Mouse (Mus musculus): Measurements from ENCODE around the gene Rasgef1c.

Gene Rasgef1c

DNA sequence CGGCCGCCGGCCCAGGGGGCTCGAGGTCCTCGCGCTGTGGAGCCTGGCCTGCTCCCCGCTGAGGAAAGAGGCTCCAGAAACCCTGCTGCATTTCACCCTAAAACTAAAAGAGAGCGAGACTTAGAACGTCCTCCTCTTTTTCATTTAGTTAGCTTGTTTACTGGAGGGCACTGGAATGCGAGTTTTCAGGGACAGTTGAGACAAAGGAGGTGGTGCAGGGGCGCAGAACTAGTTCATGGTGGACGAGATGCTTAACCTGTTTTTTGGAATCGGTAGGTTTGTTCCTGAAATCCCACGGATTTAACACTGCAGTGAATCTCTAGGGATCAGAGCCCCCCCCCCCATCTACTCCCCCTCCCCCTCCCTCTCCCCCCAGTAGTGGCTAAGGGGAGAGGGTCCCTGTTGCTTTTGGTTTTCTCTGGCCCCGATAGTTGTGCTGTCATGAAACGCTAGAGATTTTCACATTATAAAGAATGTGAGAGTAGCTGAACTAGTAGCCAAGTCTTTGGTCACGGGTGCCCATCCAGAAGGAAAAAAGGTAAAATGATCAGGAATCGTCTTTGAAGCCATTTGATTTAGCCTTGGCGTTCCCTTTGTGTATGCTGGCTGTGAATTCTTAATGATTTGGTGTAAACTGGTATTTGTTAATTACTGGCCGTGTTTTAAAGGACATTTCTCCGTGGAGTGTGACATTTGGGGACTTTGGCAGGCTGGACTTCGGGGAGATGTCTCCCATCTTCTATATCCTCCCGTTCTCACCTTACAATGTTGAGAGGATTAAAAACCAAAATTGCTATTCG is 124.3 kb downstream of the Rasgef1c start:
- DNase-seq (ENCODE audit: low spot score), result no peak

DNA sequence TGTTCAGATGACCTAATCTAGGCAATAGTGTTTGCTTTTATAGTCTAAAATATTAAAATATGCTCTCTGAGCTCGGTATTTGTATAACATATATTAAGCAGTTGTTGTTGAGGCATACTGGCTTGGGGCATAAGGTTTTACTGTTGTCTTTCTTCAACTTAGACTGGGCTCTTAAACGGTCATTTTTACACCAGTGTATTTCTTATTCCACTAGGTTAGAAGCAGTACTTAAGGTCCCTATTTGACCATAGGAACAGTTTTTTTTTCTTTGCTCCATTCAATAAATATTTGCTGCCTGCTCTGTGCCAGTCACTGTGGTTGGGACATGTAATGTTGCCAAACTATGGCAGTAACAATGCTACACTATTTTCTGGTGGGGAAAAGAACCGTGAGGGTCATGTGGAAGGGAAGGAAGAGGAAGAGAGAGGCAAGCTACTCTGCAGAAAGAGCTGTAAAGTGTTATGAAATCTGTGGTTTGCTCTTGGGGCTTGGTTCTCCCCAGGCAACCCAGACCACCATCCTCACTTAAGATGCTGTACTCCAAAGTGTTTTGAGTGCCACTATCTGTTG is 125.0 kb downstream of the Rasgef1c start:
- no peak for DNase-seq (ENCODE audit: low spot score)

DNA sequence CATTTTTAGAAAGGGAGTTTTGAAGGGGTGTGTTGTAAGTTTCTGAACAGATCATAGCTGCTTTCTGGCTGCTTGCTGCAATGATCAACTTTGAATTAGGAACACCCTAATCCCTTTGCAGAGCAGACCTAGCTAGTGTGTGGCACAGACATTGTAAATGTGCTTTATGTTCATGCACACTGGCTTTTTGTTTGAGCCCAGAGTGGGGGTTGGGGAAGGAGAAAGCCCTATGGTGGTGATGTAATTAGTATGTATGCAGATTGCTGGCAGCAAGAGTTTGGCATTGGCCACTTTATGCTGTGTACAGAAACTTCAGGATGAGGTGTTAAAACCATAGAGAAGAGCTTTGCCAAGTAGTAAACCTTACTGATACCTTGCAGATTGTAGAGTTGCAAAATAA is 126.8 kb downstream of the Rasgef1c start:
- DNase-seq (ENCODE audit: low spot score), result no peak

Data from yolk sac, embryonic 10.5 days (tissue).